Mouse (Mus musculus): ENCODE results near the gene Ran. TPM values are rescaled to one million over a fixed set of nuclear protein-coding genes. Genes with fewer than 3 reads are reported as not detected.

Ran gene
- 3,619 and 4,336 TPM in 2 replicates for polyA plus RNA-seq (2012)

GRCm38 (mm10) chr5:129019497-129020299 is at the start of gene Ran:
Gene Ran, plus strand, starts transcription at chr5:129020069.

GRCm38 (mm10) chr5:129008412-129008826 is 11.4 kb upstream of the Ran start, which contains the start of gene Stx2:
Gene Stx2, minus strand, starts transcription at chr5:129008574.

Other genes starting within 250 kb of the Ran start
- not detected in 2 replicates for gene Rimbp2, start 66.6 kb upstream of the Ran start, polyA plus RNA-seq (2012)
- 14.1 and 20.1 TPM in 2 replicates for gene Stx2, start 11.5 kb upstream of the Ran start, polyA plus RNA-seq (2012)
- gene Adgrd1, start 76.7 kb downstream of the Ran start, polyA plus RNA-seq (2012): 0.13 and 0.17 TPM in 2 replicates